Mouse (Mus musculus): ENCODE results near the gene Zfp655.
"Not testable (repeated sequence)": the region's sequence is repeated elsewhere in the genome, so short reads cannot be mapped to it uniquely, and the experiment has no call there.

Zfp655 gene

GRCm38 (mm10) chr5:145222840-145223239, 8.7 kb upstream of the Zfp655 start:
- no peak for DNase-seq (ENCODE audit: low spot score in 2 of 2)

- no peak for DNase-seq (ENCODE audit: low spot score in 2 of 2)
Observed at GRCm38 (mm10) chr5:145223395-145223794, 8.1 kb upstream of the Zfp655 start.

GRCm38 (mm10) chr5:145226453-145226852, 5.1 kb upstream of the Zfp655 start:
- no peak for DNase-seq (ENCODE audit: low spot score in 2 of 2)

GRCm38 (mm10) chr5:145229283-145229682, 2.2 kb upstream of the Zfp655 start:
- not testable (repeated sequence) for DNase-seq (ENCODE audit: low spot score in 2 of 2)

- DNase-seq (ENCODE audit: low spot score in 2 of 2): no peak
Observed at GRCm38 (mm10) chr5:145230641-145231040, 874 bp upstream of the Zfp655 start.

- DNase-seq (ENCODE audit: low spot score in 2 of 2): no peak
Observed at GRCm38 (mm10) chr5:145231893-145232411, 437 bp downstream of the Zfp655 start.

- peak; percentile 5 to 33 for DNase-seq (ENCODE audit: low spot score in 2 of 2)
Observed at GRCm38 (mm10) chr5:145234636-145235035, 3.1 kb downstream of the Zfp655 start.

GRCm38 (mm10) chr5:145249520-145249919, 18.0 kb downstream of the Zfp655 start:
- no peak for DNase-seq (ENCODE audit: low spot score in 2 of 2)

GRCm38 (mm10) chr5:145273568-145273967, 42.1 kb downstream of the Zfp655 start:
- not testable (repeated sequence) for DNase-seq (ENCODE audit: low spot score in 2 of 2)

GRCm38 (mm10) chr5:145279948-145280347, 48.4 kb downstream of the Zfp655 start:
- no peak for DNase-seq (ENCODE audit: low spot score in 2 of 2)

- DNase-seq (ENCODE audit: low spot score in 2 of 2): peak; percentile 88 to 90
Observed at GRCm38 (mm10) chr5:145280371-145281143, 49.0 kb downstream of the Zfp655 start, which contains the start of gene Zscan25. TSS of gene Zscan25 (plus strand) at chr5:145280500.

- DNase-seq (ENCODE audit: low spot score in 2 of 2): no peak
Observed at GRCm38 (mm10) chr5:145288382-145288781, 56.9 kb downstream of the Zfp655 start.

GRCm38 (mm10) chr5:145290697-145291096, 59.2 kb downstream of the Zfp655 start:
- no peak for DNase-seq (ENCODE audit: low spot score in 2 of 2)

- DNase-seq (ENCODE audit: low spot score in 2 of 2): no peak
Observed at GRCm38 (mm10) chr5:145292398-145292797, 60.9 kb downstream of the Zfp655 start.

All from natural killer cell, adult 2 months (primary cell).